Mouse (Mus musculus) frontal cortex, adult (tissue): ENCODE data around the gene Armh2.
A peak's percentile ranks its signal among the peaks of the same experiment; 100 is the strongest.

ENCODE experiments used
- ATAC-seq: cut with Nextera tagmentation; 2 replicates; pipeline ENCODE4 v1.9.2; 2017; ENCODE audit warnings: mild to moderate bottlenecking, moderate library complexity, mixed read lengths; ENCODE audit not compliant: low TSS enrichment

The Armh2 gene

DNA sequence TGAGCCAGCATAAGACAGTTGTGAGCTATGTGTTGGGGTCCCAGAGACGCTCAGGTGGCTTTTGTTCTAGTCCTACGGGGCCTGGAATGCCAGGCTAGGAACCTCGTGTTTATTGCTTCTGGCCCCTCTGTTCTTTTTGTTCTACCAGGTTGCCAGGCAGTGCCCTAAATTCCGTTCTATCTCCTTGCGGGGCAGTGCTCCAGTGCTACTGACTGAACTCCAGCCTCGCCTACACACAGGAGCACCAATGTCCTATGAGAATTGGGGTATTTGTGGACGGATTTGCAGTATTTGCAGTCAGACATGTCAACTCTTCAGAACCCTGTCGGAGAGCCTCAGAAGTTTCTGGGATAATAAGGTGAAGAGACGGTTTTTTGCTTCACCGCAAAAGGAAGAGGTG lies at the start of gene Armh2:
Gene Armh2, plus strand, starts transcription at position 205 of the 400 bp plus-strand sequence.
- ATAC-seq: no peak

DNA sequence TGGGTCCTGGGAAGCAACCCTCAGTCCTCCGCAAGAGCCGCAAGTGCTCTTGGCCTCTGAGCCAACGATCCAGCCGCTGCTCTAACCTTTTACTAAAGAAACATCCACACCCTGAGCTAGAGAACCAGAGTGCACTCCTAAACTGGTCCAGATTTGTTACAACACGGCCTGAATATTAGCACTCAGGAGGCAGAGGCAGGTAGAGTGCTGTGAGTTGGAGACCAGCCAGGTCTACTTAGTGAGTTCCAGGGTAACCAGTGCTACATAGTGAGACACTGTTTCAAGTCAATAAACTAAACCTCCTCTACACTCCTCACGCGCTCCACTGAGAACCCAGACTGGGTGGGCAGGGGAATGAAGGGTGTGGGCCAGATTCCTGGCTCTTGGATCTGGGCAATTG lies 47.7 kb upstream of the Armh2 start:
- ATAC-seq: no peak

- no peak for ATAC-seq
Observed at GRCm38 (mm10) chr13:24698746-24699145, 42.3 kb upstream of the Armh2 start.

DNA sequence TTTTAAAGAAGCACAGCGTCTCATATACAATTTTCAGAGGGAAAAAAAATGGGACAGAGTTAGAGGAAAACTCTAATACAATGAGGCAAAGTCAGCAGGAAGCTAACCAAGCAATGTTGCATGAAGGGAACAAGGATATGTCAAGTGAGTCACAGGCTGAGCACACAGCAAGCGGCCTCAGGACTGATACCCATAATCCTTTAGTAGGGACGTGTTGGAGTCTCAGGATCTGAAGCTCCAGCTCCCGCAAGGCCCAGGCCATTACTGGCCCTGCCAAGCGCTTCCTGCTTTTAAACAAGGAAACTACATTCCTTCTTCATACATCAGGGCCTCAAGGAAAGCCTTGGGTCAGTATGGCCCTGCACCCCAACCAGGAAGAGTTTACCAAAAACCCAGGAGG lies 38.9 kb upstream of the Armh2 start:
- no peak for ATAC-seq

DNA sequence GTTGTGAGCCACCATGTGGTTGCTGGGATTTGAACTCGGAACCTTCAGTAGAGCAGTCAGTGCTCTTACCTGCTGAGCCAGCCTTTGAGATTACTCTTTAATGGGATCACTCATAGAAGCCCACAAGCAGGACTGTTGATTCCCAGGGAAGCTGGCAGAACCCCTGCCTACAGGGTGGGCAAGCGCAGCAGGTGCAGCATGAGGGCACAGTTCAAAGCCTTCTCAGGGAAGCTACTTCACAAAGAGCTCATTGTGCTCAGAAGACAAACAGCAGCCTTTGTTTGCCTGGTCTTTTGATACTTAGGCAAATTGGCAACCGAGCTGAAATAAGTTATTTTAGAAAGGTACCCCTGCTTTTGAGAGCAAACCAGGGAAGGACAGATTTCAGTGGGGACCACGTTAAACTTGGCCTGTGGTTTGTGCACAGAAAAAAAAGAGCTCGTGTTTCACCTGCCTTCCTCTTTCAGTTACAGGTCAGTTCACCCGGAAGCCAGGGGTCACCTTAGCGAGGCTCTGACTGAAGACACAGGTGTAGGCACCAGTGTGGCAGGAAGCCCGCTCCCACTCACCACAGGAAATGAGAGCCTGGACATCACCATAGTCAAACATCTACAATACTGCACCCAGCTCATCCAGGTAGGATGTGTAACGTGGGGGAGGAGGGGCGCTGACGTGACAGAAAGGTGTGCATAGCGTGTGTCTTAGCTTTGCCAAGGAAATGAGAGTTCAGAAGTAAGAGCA lies 31.2 kb upstream of the Armh2 start:
- ATAC-seq: no peak

GRCm38 (mm10) chr13:24710968-24711367 lies 30.1 kb upstream of the Armh2 start:
- no peak for ATAC-seq

- ATAC-seq: no peak
Observed at GRCm38 (mm10) chr13:24712581-24713130, 28.4 kb upstream of the Armh2 start.

GRCm38 (mm10) chr13:24713434-24714000 lies 27.5 kb upstream of the Armh2 start:
- ATAC-seq: peak; percentile 98

GRCm38 (mm10) chr13:24714360-24714885 lies 26.6 kb upstream of the Armh2 start:
- no peak for ATAC-seq

DNA sequence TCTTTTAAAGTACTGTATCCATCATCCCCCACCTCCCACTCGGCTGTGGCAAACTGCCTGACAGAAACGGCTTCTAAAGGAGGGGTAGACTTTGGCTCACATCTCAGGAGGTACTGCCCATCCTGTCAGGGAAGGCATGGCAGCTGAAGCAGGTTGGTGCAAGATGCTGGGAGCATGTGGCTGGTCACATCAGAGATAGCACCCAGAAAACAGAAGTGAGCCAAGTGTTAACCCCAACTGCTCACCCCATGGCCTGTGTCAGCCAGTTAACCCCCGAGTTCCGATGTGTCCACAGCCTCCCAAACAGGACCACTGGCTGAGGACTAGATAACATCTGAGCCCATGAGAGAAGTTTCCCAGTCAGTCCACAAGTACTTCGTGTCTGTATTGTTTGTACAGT lies 25.4 kb upstream of the Armh2 start:
- ATAC-seq: no peak

- ATAC-seq: no peak
Observed at GRCm38 (mm10) chr13:24716441-24716840, 24.6 kb upstream of the Armh2 start.

- no peak for ATAC-seq
Observed at GRCm38 (mm10) chr13:24717677-24718076, 23.4 kb upstream of the Armh2 start.

DNA sequence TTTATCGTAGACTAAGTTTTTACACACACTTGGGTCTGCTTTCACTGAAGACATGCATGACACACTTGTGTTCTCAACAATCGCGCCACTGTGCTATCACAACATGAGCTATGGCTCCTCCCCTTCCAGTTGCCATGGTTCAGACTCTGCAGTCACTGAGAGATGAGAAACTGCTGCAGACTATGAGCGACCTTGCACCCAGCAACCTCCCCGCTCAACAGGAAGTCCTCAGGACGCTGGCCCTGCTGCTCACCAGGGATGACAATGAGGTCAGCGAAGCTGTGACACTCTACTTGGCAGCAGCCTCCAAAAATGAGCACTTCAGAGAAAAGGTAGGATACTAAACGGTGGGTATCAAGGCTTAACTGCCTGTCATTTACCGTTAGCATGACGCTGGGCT lies 19.5 kb upstream of the Armh2 start:
- ATAC-seq: no peak

DNA sequence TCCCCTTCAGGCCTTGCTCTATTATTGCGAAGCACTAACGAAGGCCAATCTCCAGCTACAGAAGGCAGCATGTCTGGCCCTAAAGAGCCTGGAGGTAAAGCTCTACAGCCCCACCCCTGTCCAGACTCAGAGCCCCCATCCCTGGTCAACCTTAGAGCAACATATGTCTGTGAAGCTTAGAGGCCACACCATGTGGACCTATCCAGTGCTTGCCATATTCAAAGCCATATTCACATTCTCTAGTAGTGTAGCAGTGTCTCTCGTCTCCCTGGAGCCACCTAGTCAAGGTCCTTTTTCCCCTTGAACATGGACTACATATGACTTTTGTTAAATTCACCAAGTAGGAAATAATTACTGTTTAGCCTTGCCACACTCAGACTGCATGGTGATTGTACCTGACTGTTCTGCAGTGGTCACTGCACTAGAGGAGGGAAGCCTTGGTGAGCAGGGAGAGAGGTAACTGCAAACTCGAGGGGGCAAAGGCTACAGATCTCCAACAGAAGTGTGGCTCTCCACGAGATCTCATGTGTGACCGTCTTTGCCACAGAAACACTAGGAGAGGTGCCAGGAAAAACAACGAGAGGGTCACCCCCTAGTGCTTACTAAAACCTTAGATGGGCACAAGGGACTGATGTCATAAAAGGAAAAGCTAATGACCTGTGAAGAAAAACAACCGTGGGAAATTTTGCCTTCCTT lies 17.2 kb upstream of the Armh2 start:
- no peak for ATAC-seq

GRCm38 (mm10) chr13:24724395-24724759 lies 16.7 kb upstream of the Armh2 start:
- ATAC-seq: no peak

DNA sequence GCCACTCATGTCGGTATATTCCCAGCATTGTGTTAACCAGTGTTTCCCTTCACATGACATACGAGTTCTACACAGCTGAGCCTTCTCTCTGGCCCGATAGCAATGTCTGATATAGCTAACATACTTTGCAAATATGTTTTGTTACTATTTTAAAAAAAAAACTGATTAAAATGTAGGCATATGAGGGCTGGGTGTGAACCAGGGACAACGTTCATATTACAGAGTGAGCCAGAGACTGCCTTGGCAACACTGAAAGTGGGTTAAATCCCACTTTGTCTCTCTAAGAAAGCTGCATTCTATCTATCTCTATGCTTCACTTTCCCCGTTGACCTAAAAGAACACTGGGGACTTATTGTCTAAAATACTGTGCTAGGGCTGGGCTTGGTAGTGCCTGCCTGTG lies 11.9 kb upstream of the Armh2 start:
- ATAC-seq: peak; percentile 82

DNA sequence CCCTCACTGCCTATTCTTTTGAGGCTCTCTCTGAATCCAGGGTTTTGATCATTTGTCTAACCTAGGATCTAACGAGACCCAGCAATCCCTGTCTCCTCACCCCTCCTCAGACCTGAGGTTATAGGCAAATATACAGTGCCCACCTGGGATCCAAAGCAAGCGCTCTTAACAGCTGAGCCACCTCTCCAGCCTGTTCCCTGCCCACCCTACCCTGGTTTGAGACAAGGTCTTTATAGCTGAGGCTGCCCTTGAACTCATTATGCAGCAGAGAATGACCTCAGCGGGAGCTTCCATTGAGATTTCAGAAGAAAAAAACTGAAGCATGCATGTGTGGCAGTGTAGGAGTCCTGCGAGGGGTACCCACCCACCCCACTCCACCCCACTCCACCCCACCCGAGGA lies 6.5 kb upstream of the Armh2 start:
- ATAC-seq: no peak

GRCm38 (mm10) chr13:24735608-24736131 lies 5.4 kb upstream of the Armh2 start:
- ATAC-seq: no peak

- no peak for ATAC-seq
Observed at GRCm38 (mm10) chr13:24747823-24748222, 6.8 kb downstream of the Armh2 start.

- ATAC-seq: peak; percentile 54; the same call in 1 of the 2 replicates
Observed at GRCm38 (mm10) chr13:24750807-24751206, 9.8 kb downstream of the Armh2 start.

DNA sequence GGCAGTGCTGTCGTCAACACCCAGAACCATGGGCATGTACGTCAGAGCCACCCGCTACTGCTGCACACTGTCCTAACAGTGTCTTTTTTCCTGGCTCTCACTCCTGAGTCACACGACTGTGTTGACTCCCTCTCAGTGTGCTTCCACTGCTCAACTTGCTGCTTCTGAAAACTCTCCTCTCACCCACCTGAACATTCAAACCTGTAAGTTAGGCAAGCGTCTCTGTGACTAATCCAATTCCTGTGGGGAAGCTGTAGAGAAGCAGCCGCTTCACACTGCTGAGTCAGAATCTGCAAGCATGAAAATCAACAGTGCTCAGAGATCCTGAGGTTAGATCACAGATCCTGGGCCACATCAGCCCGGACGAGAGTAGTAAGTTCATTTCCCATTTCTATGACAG lies 10.4 kb downstream of the Armh2 start:
- ATAC-seq: peak; percentile 87

- ATAC-seq: no peak
Observed at GRCm38 (mm10) chr13:24756756-24757155, 15.7 kb downstream of the Armh2 start.
